Mouse (Mus musculus) stomach, adult 2 months (tissue): Measurements from ENCODE around the gene Emilin3. TPM values are rescaled to one million over a fixed set of nuclear protein-coding genes. Genes with fewer than 3 reads are reported as not detected.

ENCODE experiments used
- polyA plus RNA-seq: library from polyadenylated mRNA; depleted of rRNA; stranded (reverse); fragments of >200 nt; gene quantifications from 2 replicates; pipeline ENCODE4 v1.2.3, GENCODE M21; 2012; rRNA removed

Emilin3 gene
- 0.37 and 0.41 TPM in 2 replicates for polyA plus RNA-seq

DNA sequence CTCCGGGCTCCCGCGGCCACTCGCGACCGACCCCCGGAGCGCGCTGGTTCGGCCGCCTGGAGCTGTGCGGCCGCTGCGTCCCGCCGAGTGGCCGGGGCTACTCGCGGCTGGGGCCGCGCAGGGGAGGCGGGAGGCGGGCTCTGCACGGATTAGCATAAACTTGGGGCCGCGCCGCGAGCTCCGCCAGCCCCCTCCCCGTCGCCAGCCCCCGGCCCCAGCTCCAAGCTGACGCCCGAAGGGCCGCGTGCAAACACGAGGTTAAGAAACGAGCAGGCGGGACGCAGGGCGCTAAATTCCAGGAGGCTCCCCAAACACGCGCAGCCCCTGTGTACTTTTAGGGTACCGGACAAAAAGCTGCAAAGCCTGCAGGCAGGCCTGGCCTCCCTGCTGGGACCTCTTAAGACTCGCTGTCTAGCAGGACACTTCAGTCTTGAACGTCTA, at the start of gene Emilin3:
Emilin3 (minus strand) TSS at position 98 of the 441 bp plus-strand sequence.

DNA sequence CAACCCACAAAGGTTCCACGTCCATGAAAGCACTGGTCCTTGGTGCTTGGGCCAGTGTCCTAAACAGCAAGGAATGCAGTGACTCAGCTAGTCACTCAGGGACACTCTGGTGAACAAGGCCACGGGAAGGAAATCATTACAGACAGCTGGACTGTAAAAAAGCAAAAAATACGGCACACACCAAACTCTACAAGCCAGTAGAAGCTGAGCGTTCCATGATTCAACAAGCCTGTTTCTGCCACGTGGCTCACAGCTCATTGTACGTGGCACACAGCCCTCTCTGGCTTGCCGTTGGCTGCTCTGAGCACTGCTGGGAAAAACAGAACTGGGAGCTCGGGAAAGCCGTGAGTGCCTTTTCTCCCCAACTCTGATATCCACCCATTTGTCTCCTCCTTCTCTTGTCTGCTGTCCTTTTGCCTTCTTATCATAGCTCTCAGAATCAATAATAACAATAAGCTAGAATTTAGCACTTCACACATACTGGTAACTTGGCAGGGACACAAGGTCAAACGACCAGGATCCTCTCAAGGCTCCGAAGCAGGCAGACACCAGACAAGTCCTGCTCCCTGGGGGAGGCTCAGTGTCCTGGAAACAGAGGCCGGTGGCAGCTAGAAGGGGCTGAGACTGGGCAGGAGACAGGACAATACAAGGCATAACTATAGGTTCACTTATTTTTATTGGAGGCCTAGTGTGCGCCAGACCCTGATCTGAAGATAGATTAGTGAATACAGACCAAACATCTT, 31.5 kb downstream of the Emilin3 start, which contains the start of gene Lpin3:
Lpin3 (plus strand) TSS at position 218 of the 743 bp plus-strand sequence.

DNA sequence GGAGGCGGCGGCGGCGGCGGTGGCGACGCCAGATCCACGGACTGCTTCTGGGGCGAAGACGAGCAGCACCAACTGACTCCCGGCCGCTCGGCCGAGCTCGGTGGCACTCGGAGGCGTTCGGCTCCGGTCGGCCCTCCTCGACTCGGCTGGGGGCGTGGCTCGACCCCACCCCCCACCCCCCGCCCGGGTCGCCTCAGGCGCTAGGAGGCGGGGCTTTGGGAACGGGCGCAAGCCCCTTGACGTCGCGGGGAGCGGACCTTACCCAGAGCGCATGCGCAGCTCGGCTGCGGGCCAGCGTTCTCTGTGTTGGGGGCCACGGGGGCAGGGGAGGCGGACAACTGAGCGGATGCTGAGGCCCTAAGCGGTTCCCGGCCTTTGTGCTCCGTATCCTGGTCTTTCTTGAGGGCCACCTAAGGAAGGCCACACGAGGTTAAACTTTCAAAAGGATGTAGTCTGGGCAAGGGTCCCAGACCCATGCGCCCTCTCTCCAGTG, 39.2 kb downstream of the Emilin3 start, which contains the start of gene Zhx3:
Zhx3 (minus strand) TSS at position 109 of the 493 bp plus-strand sequence.

Other genes starting within 250 kb of the Emilin3 start
- gene Plcg1, start 181.0 kb downstream of the Emilin3 start, polyA plus RNA-seq = 11.4 and 18.8 TPM in 2 replicates
- 1.6 and 2.7 TPM in 2 replicates for gene Zhx3, start 39.3 kb downstream of the Emilin3 start, polyA plus RNA-seq
- 8.3 and 8.7 TPM in 2 replicates for gene Lpin3, start 31.7 kb downstream of the Emilin3 start, polyA plus RNA-seq
- gene Chd6, start 196.7 kb upstream of the Emilin3 start, polyA plus RNA-seq = 1.2 and 3.4 TPM in 2 replicates